Mouse (Mus musculus): ENCODE measurements around the gene Syngr1. TPM values are rescaled to one million over a fixed set of nuclear protein-coding genes. Genes with fewer than 3 reads are reported as not detected.
A peak's percentile ranks its signal among the peaks of the same experiment; 100 is the strongest.

The Syngr1 gene
- total RNA-seq, 2 experiments from 2014 or later = 429 to 434 TPM

GRCm38 (mm10) chr15:80140878-80141277, 49.7 kb downstream of the Syngr1 start:
- DNase-seq (ENCODE audit: extremely low spot score in 1 of 2, low spot score in 2 of 2) = no peak
- Histone ChIP-seq H3K27ac (no peak overlapping the region), H3K4me3 (no peak overlapping the region)
- intact Hi-C loops (cut with DNase I) = no loop called here
- no peak for TF ChIP-seq CTCF (IDR thresholded peaks at IDR 0.05)

DNA sequence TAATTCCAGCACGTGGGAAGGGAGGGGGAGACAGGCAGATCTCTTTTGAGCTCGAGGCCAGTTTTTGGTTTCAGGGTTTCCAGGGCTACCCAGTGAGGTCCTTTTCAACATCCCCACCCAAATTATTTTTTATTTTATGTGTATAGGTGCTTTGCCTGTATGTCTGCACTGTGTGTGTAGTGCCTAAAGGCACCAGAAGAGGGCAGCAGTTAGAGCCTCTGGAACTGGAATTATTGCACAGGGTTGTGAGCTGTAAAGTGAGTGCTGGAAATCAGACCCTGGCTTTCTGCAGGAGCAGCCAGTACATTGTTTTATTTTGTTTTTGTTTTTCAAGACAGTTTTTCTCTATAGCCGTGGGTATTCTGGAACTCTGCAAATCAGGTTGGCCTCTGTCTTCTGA, 51.0 kb downstream of the Syngr1 start:
- no peak for DNase-seq (ENCODE audit: extremely low spot score in 1 of 2, low spot score in 2 of 2)
- Histone ChIP-seq H3K4me3 (no peak overlapping the region), H3K27ac (no peak overlapping the region)
- peak; percentile 33 for TF ChIP-seq CTCF (IDR thresholded peaks at IDR 0.05)
- intact Hi-C loops (cut with DNase I) = no loop called here

DNA sequence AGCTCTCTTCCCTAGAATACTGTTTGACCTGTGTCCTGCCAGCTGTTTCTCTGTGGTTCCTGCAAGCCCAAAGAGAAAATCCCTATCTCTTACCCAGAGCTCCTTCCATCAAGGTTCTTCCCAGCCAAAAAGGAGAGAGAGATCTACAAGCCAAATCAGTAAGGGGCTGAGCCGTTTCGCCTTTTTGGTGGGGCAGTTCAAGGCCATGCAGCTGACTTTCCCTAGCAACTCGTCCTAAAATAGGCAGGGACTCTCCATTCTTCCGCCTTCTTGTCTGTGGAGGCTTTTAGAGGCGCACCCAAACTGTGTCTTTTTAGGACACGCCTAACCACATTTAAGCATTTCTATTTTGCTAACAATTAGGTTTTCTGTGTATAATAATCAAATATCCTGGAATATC, 52.6 kb downstream of the Syngr1 start:
- Histone ChIP-seq H3K4me3 (no peak overlapping the region), H3K27ac (no peak overlapping the region)
- intact Hi-C loops (cut with DNase I) = no loop called here
- no peak for DNase-seq (ENCODE audit: extremely low spot score in 1 of 2, low spot score in 2 of 2)
- no peak for TF ChIP-seq CTCF (IDR thresholded peaks at IDR 0.05)

- intact Hi-C loops (cut with DNase I) = no loop called here
- no peak for TF ChIP-seq CTCF (IDR thresholded peaks at IDR 0.05)
- Histone ChIP-seq H3K4me3 (no peak overlapping the region), H3K27ac (no peak overlapping the region)
- DNase-seq (ENCODE audit: extremely low spot score in 1 of 2, low spot score in 2 of 2) = no peak
Observed at GRCm38 (mm10) chr15:80145397-80145796, 54.3 kb downstream of the Syngr1 start.

- no peak for TF ChIP-seq CTCF (IDR thresholded peaks at IDR 0.05)
- Histone ChIP-seq H3K27ac (no peak overlapping the region), H3K4me3 (no peak overlapping the region)
- DNase-seq (ENCODE audit: extremely low spot score in 1 of 2, low spot score in 2 of 2) = no peak
- intact Hi-C loops (cut with DNase I) = no loop called here
Observed at GRCm38 (mm10) chr15:80146153-80146552, 55.0 kb downstream of the Syngr1 start.

DNA sequence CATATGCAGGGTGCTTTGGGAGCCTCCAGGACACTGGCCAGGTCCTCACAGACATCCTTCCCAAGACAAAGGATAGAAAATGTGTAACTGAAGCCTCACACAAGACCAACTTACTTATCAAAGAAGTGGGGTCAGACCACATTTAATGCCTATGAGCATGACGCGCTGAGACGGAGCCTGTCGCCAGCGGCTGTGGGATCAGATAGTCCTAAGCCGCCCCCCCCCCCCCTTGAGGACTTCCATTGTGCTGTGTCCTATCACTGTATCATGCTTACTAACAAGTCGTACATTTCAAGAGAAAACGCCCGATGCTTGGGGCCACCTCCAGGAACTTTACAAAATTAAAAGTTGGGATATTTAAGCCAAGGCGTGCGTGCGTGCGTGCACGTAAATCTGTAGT, 56.0 kb downstream of the Syngr1 start:
- Histone ChIP-seq H3K27ac (no peak overlapping the region), H3K4me3 (no peak overlapping the region)
- intact Hi-C loops (cut with DNase I) = no loop called here
- DNase-seq (ENCODE audit: extremely low spot score in 1 of 2, low spot score in 2 of 2) = no peak
- TF ChIP-seq CTCF (IDR thresholded peaks at IDR 0.05) = no peak

DNA sequence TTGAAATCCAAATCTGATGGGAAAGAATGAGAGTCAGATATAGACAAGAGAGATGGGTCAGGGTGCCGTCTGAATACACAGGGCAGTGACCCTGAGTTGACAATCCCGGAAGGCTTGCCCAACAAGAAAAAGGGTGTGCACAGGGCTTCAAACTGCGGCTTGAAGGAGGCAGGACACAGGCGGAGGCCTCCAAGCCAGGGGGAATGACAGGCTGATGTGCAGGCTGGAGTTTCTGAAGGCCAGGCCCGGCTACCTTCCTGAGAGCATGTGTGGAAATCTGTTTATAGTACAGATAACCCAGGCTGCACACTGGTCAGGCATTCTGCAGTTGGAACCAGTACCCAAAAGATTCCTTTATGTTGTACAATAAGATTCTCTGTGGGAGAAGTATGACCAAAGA, 56.4 kb downstream of the Syngr1 start:
- no peak overlapping the region for H3K27ac ChIP-seq
- H3K4me3 ChIP-seq = no peak overlapping the region
- no peak for TF ChIP-seq CTCF (IDR thresholded peaks at IDR 0.05)
- intact Hi-C loops (cut with DNase I) = no loop called here
- DNase-seq (ENCODE audit: extremely low spot score in 1 of 2, low spot score in 2 of 2) = no peak

DNA sequence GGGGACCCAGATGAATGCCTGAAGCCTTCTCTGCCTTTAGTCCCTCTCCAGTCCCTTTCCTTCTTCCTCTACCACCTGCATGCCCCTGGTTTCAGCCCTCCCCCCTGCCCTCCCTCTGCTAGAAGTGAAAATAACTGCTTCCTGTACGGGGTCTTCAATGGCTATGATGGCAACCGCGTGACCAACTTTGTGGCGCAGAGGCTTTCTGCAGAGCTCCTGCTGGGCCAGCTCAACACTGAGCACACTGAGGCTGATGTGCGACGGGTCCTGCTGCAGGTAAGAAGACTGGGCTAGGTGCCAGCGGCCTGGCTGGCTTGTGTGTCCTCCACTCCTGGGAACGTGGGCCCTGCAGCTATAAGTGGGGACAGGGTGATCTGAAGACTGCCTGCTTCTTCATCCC, 57.4 kb downstream of the Syngr1 start:
- H3K27ac ChIP-seq = no peak overlapping the region
- no peak for TF ChIP-seq CTCF (IDR thresholded peaks at IDR 0.05)
- intact Hi-C loops (cut with DNase I) = no loop called here
- no peak overlapping the region for H3K4me3 ChIP-seq
- DNase-seq (ENCODE audit: extremely low spot score in 1 of 2, low spot score in 2 of 2) = no peak

DNA sequence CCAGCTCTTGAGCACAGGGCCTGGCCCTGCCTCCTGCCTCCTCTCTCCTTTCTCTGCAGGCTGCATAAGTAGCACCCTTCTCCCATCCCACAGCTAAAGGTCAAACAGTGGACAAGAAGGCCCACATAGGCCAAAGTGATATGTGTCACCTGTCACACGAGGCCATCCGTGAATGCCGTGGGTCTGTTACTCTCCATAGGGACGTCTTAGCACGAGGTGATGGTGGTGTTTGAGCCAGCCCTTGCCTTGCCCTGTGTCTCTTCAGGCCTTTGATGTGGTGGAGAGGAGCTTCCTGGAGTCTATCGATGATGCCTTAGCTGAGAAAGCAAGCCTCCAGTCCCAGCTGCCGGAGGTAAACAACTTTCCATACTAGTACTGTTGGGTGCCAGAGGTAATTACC, 58.4 kb downstream of the Syngr1 start:
- intact Hi-C loops (cut with DNase I) = no loop called here
- Histone ChIP-seq H3K4me3 (no peak overlapping the region), H3K27ac (no peak overlapping the region)
- no peak for DNase-seq (ENCODE audit: extremely low spot score in 1 of 2, low spot score in 2 of 2)
- TF ChIP-seq CTCF (IDR thresholded peaks at IDR 0.05) = no peak

DNA sequence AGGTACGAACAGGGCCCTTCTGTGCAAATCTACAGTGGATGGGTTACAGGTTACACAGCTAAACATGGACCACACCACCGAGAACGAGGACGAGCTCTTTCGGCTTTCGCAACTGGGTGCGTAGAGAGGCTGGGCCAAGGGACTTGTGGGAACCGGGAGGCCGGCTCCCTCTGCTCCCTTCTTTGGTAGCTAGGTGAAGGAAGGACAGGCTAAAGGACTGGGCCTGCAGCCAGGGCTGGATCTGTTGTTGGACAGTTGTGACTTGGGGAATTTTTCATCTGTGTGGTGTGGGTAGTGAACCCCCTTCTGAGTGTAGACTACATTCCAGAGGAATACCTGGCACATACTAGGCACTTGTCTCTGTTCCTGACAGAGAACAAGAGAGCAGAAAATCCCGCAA, 61.5 kb downstream of the Syngr1 start:
- TF ChIP-seq CTCF (IDR thresholded peaks at IDR 0.05) = no peak
- no peak overlapping the region for H3K27ac ChIP-seq
- no peak for DNase-seq (ENCODE audit: extremely low spot score in 1 of 2, low spot score in 2 of 2)
- intact Hi-C loops (cut with DNase I) = no loop called here
- no peak overlapping the region for H3K4me3 ChIP-seq

DNA sequence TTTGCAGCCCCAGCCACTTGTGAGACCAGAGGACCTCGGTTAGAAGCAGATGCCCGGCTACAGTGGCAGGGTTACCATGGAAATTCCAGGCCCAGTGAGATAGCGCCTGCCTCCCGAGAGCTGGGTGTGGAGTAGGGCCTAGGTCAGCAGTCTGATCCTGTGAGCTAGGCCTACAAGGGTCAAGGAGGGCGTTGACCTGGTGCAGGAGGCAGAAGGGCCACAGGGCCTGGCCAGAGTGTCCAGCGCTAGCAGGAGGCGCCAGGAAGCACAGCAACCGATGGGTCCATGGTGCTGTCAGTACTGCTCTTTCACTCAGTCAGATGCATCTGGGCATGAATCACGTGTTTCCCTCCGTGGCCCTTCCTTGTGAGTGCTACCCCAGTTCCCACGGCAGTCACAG, 62.6 kb downstream of the Syngr1 start:
- no peak for TF ChIP-seq CTCF (IDR thresholded peaks at IDR 0.05)
- H3K27ac ChIP-seq = no peak overlapping the region
- DNase-seq (ENCODE audit: extremely low spot score in 1 of 2, low spot score in 2 of 2) = no peak
- intact Hi-C loops (cut with DNase I) = no loop called here
- no peak overlapping the region for H3K4me3 ChIP-seq

GRCm38 (mm10) chr15:80155707-80156106, 64.6 kb downstream of the Syngr1 start:
- DNase-seq (ENCODE audit: extremely low spot score in 1 of 2, low spot score in 2 of 2) = no peak
- no peak for TF ChIP-seq CTCF (IDR thresholded peaks at IDR 0.05)
- intact Hi-C loops (cut with DNase I) = no loop called here
- H3K27ac ChIP-seq = no peak overlapping the region
- no peak overlapping the region for H3K4me3 ChIP-seq

GRCm38 (mm10) chr15:80157197-80157943, 66.2 kb downstream of the Syngr1 start:
- no peak for DNase-seq (ENCODE audit: extremely low spot score in 1 of 2, low spot score in 2 of 2)
- Histone ChIP-seq H3K27ac (no peak overlapping the region), H3K4me3 (no peak overlapping the region)
- TF ChIP-seq CTCF (IDR thresholded peaks at IDR 0.05) = no peak
- intact Hi-C loops (cut with DNase I) = no loop called here

All from left cerebral cortex, adult 2 months (tissue).